In genomic region chr5:92506301-92506729, GRCm38 (mm10) we compare ENCODE assay signal across 9 mouse cellular contexts. TPM values are rescaled to one million over a fixed set of nuclear protein-coding genes. Genes with fewer than 3 reads are reported as not detected.
A peak's percentile ranks its signal among the peaks of the same experiment; 100 is the strongest.
DNase-seq lines count a peak whose midpoint lies in the region; ATAC-seq and TF ChIP-seq lines count a peak whose summit lies in the region.
"Had no signal": no experiment of that assay in that cellular context is flagged by ENCODE, and none has a peak within 500 bp of the region (broad histone marks: within the 10 kb centered on the region; RNA-seq: fewer than 3 reads in every experiment).

No protein-coding gene starts in this region.

- intact Hi-C loops in gastrocnemius, postnatal 14 days (cut with DNase I; ENCODE audit: low total_unique reads) = no loop called here

- H3K9ac ChIP-seq in lung, embryonic 15.5 days = peak overlapping the region; percentile 36; the same call in 1 of the 2 replicates

- H3K36me3 ChIP-seq in thymus, adult 2 months (ENCODE audit: control insufficient read depth, insufficient read depth, low read length) = no peaks in the 10 kb centered on the region
- H3K36me3 ChIP-seq in kidney, adult 2 months (ENCODE audit: control insufficient read depth, insufficient read depth, low read length) = no peaks in the 10 kb centered on the region
- H3K36me3 ChIP-seq in lung, embryonic 15.5 days = no peaks in the 10 kb centered on the region

- no peak for TF ChIP-seq POLR2A in thymus, adult 2 months (IDR thresholded peaks at IDR 0.05; ENCODE audit: control insufficient read depth, extremely low read depth, insufficient read depth, low read length, poor library complexity)
- TF ChIP-seq POLR2A in cerebellum, adult 2 months (IDR thresholded peaks at IDR 0.05; ENCODE audit: borderline replicate concordance, insufficient read depth, low read length) = no peak
- TF ChIP-seq POLR2A in kidney, adult 2 months (IDR thresholded peaks at IDR 0.05; ENCODE audit: low read depth, low read length) = no peak

- TF ChIP-seq CTCF in thymus, adult 2 months (IDR thresholded peaks at IDR 0.05; ENCODE audit: borderline replicate concordance, control insufficient read depth, extremely low read depth, insufficient read depth, low read length, poor library complexity) = no peak
- TF ChIP-seq CTCF in cerebellum, adult 2 months (IDR thresholded peaks at IDR 0.05; ENCODE audit: borderline replicate concordance, insufficient read depth, low read depth, low read length) = peak; percentile 39; the same call in 1 of the 2 replicates
- TF ChIP-seq CTCF in kidney, adult 2 months (conservative IDR thresholded peaks at IDR 0.05; ENCODE audit: insufficient read depth, insufficient read length, low read depth, low read length) = peak; percentile 45

- no peak for ATAC-seq in lung, embryonic 15.5 days (ENCODE audit: borderline replicate concordance, extremely low read depth, low FRiP score, low TSS enrichment)

- H3K27me3 ChIP-seq in thymus, adult 2 months (ENCODE audit: control insufficient read depth, insufficient read depth, low read length) = no peaks in the 10 kb centered on the region
- H3K27me3 ChIP-seq in cerebellum, adult 2 months (ENCODE audit: control insufficient read depth, insufficient read depth, low read length) = no peaks in the 10 kb centered on the region
- no peaks in the 10 kb centered on the region for H3K27me3 ChIP-seq in kidney, adult 2 months (replicated peaks; ENCODE audit: control insufficient read depth, insufficient read depth, low read length)
- no peaks in the 10 kb centered on the region for H3K27me3 ChIP-seq in lung, embryonic 15.5 days

- WGBS in thymus, adult 2 months = 20% methylated on average over 4 of the region's 4 CpGs
- 20% methylated on average over 4 of the region's 4 CpGs for WGBS in cerebellum, adult 2 months
- 20% methylated on average over 4 of the region's 4 CpGs for WGBS in kidney, adult 2 months
- 24% methylated on average over 4 of the region's 4 CpGs for WGBS in lung, embryonic 15.5 days

- peaks cover 17% of the 10 kb centered on the region for H3K4me1 ChIP-seq in thymus, adult 2 months (replicated peaks; ENCODE audit: control insufficient read depth, insufficient read depth, low read length)
- peaks cover 10% of the 10 kb centered on the region; the same call in 1 of the 2 replicates for H3K4me1 ChIP-seq in cerebellum, adult 2 months (ENCODE audit: control insufficient read depth, insufficient read depth, low read length)
- H3K4me1 ChIP-seq in kidney, adult 2 months (ENCODE audit: control insufficient read depth, insufficient read depth, low read length) = peaks cover 6% of the 10 kb centered on the region; the same call in 1 of the 2 replicates
- H3K4me1 ChIP-seq in lung, embryonic 15.5 days = peaks cover 22% of the 10 kb centered on the region

- H3K4me3 ChIP-seq in thymus, adult 2 months (ENCODE audit: control insufficient read depth, insufficient read depth, low read length) = no peak overlapping the region
- peak overlapping the region; percentile 65 for H3K4me3 ChIP-seq in cerebellum, adult 2 months (replicated peaks; ENCODE audit: insufficient read depth, low read depth, low read length)
- no peak overlapping the region for H3K4me3 ChIP-seq in kidney, adult 2 months (ENCODE audit: insufficient read depth, low read depth, low read length)
- H3K4me3 ChIP-seq in lung, embryonic 15.5 days = peak overlapping the region; percentile 89; the same call in 1 of the 2 replicates

- no peaks in the 10 kb centered on the region for H3K9me3 ChIP-seq in lung, embryonic 15.5 days

- peak overlapping the region; percentile 56 for H3K4me2 ChIP-seq in lung, embryonic 15.5 days

- H3K27ac ChIP-seq in thymus, adult 2 months (ENCODE audit: control insufficient read depth, insufficient read depth, low read length) = no peak overlapping the region
- no peak overlapping the region for H3K27ac ChIP-seq in cerebellum, adult 2 months (ENCODE audit: insufficient read depth, low read length)
- no peak overlapping the region for H3K27ac ChIP-seq in kidney, adult 2 months (ENCODE audit: insufficient read depth, low read depth, low read length)
- H3K27ac ChIP-seq in lung, embryonic 15.5 days = 0 out of 2 replicates have a peak overlapping the region, but pooled peaks have one; percentile 71

- peak; percentile 70 for DNase-seq in thymus, adult 2 months
- no peak for DNase-seq in thymus, adult 18-20 months
- DNase-seq in cerebellum, adult 2 months = peak; percentile 41 to 53
- DNase-seq in gastrocnemius, postnatal 14 days = peak; percentile 37
- peak; percentile 64 for DNase-seq in kidney, adult 2 months
- DNase-seq in retina, embryonic 14.5 days (ENCODE audit: low spot score) = peak; percentile 80
- no peak for DNase-seq in urinary bladder, postnatal 25 days (ENCODE audit: low spot score)

RNA-seq across cellular contexts. Expression of gene Scarb2, which starts 0.3 kb away (rescaled TPM):
- 40.2 and 40.9 TPM in 2 replicates for polyA plus RNA-seq in thymus, adult 2 months (2012; rRNA removed)
- polyA plus RNA-seq in cerebellum, adult 2 months (2012; rRNA removed) = 67.3 and 72.1 TPM in 2 replicates
- total RNA-seq in gastrocnemius, postnatal 14 days (2021) = 10 to 100 TPM; 71.7 to 79.2 TPM
- polyA plus RNA-seq in kidney, adult 2 months (2012; rRNA removed) = 17.7 and 19.9 TPM in 2 replicates
- polyA plus RNA-seq in lung, embryonic 15.5 days (2015; fragmentation: Nextera tagmentation; extraction: Ambion mirVana) = 15.9 and 17.2 TPM in 2 replicates

RNA-seq across cellular contexts. Expression of gene Fam47e, which starts 48.6 kb away (rescaled TPM):
- polyA plus RNA-seq in thymus, adult 2 months (2012; rRNA removed) = not detected in 2 replicates
- polyA plus RNA-seq in cerebellum, adult 2 months (2012; rRNA removed) = 0.31 and 0.78 TPM in 2 replicates
- not detected for total RNA-seq in gastrocnemius, postnatal 14 days (2021)
- polyA plus RNA-seq in kidney, adult 2 months (2012; rRNA removed) = 0.52 and 0.83 TPM in 2 replicates
- polyA plus RNA-seq in lung, embryonic 15.5 days (2015; fragmentation: Nextera tagmentation; extraction: Ambion mirVana) = 1.2 and 1.8 TPM in 2 replicates
- total RNA-seq: gastrocnemius, postnatal 4 days had no signal

Comparison
In these comparisons a context has a peak if more than half of its experiments do, and no peak if none do; other contexts are left out.
1. DNase-seq: peak in thymus, adult 2 months (single experiment), cerebellum, adult 2 months (2 of 2), gastrocnemius, postnatal 14 days (single experiment), kidney, adult 2 months (single experiment) and retina, embryonic 14.5 days (single experiment); none in thymus, adult 18-20 months (0 of 2) and urinary bladder, postnatal 25 days (single experiment).
2. H3K4me3 ChIP-seq: peak in cerebellum, adult 2 months (single experiment) and lung, embryonic 15.5 days (single experiment); none in thymus, adult 2 months (single experiment) and kidney, adult 2 months (single experiment).